Mouse (Mus musculus) lung, adult 18-20 months (tissue): ENCODE results near the gene Miga2.

ENCODE experiments used
- DNase-seq, 2 experiments: peaks; one replicate each; pipeline ENCODE4 v3.0.0; 2022; ENCODE audit warnings: mixed read lengths in 2 of 2

Miga2 gene

GRCm38 (mm10) chr2:30363773-30364650 lies at the start of gene Miga2:
Gene Miga2, plus strand, starts transcription at chr2:30364233.
- peak; percentile 100 for DNase-seq

GRCm38 (mm10) chr2:30316136-30316535 lies 47.9 kb upstream of the Miga2 start:
- no peak for DNase-seq

- no peak for DNase-seq
Observed at GRCm38 (mm10) chr2:30316955-30317354, 47.1 kb upstream of the Miga2 start.

GRCm38 (mm10) chr2:30319260-30319659 lies 44.8 kb upstream of the Miga2 start:
- DNase-seq = no peak

GRCm38 (mm10) chr2:30323111-30323510 lies 40.9 kb upstream of the Miga2 start:
- DNase-seq = no peak

GRCm38 (mm10) chr2:30325296-30325695 lies 38.7 kb upstream of the Miga2 start:
- no peak for DNase-seq

GRCm38 (mm10) chr2:30327276-30327675 lies 36.8 kb upstream of the Miga2 start:
- DNase-seq = no peak

GRCm38 (mm10) chr2:30328791-30329190 lies 35.2 kb upstream of the Miga2 start:
- peak in 1 of 2 experiments; percentile 14 for DNase-seq

- no peak for DNase-seq
Observed at GRCm38 (mm10) chr2:30335324-30335723, 28.7 kb upstream of the Miga2 start.

GRCm38 (mm10) chr2:30336174-30336915 lies 27.7 kb upstream of the Miga2 start:
- no peak for DNase-seq

- DNase-seq = no peak
Observed at GRCm38 (mm10) chr2:30337179-30337578, 26.9 kb upstream of the Miga2 start.

- DNase-seq = no peak
Observed at GRCm38 (mm10) chr2:30342061-30342460, 22.0 kb upstream of the Miga2 start.

GRCm38 (mm10) chr2:30342544-30342943 lies 21.5 kb upstream of the Miga2 start:
- DNase-seq = no peak

- peak; percentile 31 to 42 for DNase-seq
Observed at GRCm38 (mm10) chr2:30343601-30344137, 20.4 kb upstream of the Miga2 start.

- DNase-seq = no peak
Observed at GRCm38 (mm10) chr2:30345971-30346676, 17.9 kb upstream of the Miga2 start.

GRCm38 (mm10) chr2:30349196-30349595 lies 14.8 kb upstream of the Miga2 start:
- no peak for DNase-seq

GRCm38 (mm10) chr2:30351149-30351548 lies 12.9 kb upstream of the Miga2 start:
- DNase-seq = peak in 1 of 2 experiments; percentile 39

- DNase-seq = peak in 1 of 2 experiments; percentile 48
Observed at GRCm38 (mm10) chr2:30355861-30356260, 8.2 kb upstream of the Miga2 start.

- DNase-seq = no peak
Observed at GRCm38 (mm10) chr2:30356266-30356665, 7.8 kb upstream of the Miga2 start.

- no peak for DNase-seq
Observed at GRCm38 (mm10) chr2:30356906-30357305, 7.1 kb upstream of the Miga2 start.

- no peak for DNase-seq
Observed at GRCm38 (mm10) chr2:30357552-30358510, 6.2 kb upstream of the Miga2 start.
